Mouse (Mus musculus) right cerebral cortex, postnatal 36 days (tissue): ENCODE measurements at regions not wholly inside any gene's neighbourhood (a gene's known extent, or its start where the extent isn't known, plus 50 kb on each side); places are given as distances from the start of the nearest gene placed in this dataset.

Experiments
- DNase-seq, 2 experiments: peaks; one replicate each; pipeline ENCODE4 v3.0.0; 2022; ENCODE audit warnings: low spot score in 2 of 2, mixed read lengths in 1 of 2

- DNase-seq, result peak; percentile 72 to 86
These were observed 201.6 kb downstream of the Tle3 start for GRCm38 (mm10) chr9:61573634-61574359.

GRCm38 (mm10) chr9:61563017-61563416 is 190.9 kb downstream of the Tle3 start:
- no peak for DNase-seq

GRCm38 (mm10) chr9:61561551-61561950 is 189.4 kb downstream of the Tle3 start:
- DNase-seq, result no peak

- peak in 1 of 2 experiments; percentile 41 for DNase-seq
These were observed 186.5 kb downstream of the Tle3 start for GRCm38 (mm10) chr9:61558621-61559020.

GRCm38 (mm10) chr9:61557025-61557424 is 184.9 kb downstream of the Tle3 start:
- DNase-seq, result peak; percentile 47 to 77

GRCm38 (mm10) chr9:61555173-61555572 is 183.0 kb downstream of the Tle3 start:
- DNase-seq, result no peak

DNA sequence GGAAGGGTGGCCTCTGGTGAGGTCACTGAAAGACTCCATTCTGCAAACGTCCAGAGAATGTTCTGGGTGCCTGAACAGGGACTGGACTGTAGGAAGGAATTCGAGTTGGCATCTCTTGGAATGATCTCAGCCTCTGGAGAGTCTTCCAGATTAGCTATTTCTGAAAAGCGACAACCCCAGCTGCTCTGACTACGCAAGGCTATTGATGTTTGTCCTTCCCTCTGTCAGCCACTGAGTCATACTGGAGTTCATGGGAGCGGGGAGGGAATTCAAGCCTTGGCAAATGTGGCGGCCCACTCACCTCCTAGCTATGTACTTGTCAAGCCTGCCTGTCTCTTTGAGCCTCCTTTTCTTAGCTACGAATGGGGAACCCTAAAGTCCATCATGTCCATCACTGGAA is 182.4 kb downstream of the Tle3 start:
- no peak for DNase-seq

- no peak for DNase-seq
These were observed 181.5 kb downstream of the Tle3 start for GRCm38 (mm10) chr9:61553626-61554025.

GRCm38 (mm10) chr9:61551361-61551760 is 179.2 kb downstream of the Tle3 start:
- DNase-seq, result no peak

- no peak for DNase-seq
These were observed 178.2 kb downstream of the Tle3 start for GRCm38 (mm10) chr9:61550326-61550725.

DNA sequence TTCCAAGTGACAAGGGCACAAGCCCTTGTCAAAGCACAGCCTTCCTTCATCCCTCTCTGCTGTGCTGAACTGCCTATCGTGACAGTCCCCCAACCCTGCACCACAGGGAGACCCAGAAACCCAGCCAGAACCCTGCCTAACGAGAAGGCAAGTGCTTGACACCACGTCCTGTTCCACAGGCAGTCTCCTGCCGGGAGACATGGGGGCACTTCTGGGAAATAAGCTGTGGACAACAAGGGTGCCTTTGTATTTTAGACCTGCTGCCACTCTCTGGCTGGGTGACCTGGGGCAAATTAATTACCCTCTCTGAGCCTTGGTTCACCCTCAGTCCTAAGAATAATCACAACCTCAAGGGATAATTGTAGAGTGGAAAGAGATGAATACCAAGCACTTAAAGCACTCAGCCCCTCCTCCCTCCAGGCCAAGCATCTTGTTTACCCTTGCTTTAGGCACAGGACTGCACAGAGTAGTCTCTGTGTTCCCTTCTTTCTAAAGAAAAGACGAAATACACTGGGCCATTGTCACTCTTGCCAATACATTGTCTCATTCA is 177.6 kb downstream of the Tle3 start:
- peak; percentile 12 to 18 for DNase-seq

- no peak for DNase-seq
These were observed 165.4 kb downstream of the Tle3 start for GRCm38 (mm10) chr9:61537316-61538189.

DNA sequence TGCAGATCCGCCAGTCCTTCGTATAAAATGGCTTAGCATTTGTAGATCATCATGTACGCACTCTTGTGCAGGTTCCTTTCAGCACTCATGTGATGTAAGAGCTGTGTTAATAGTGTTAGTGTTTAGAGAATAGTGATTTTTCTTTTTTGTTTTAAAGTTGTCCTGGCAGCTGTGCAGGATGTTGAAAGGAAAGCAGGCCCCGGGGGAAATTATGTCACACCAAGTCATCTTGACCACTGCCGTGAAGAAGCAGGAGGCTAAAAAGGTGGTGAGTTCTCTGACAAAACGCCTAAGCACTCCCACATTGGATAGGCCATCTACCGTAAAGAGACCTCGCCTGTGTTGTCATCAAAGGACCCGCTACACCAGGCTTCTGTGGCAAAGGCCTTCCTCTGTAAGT is 161.1 kb downstream of the Tle3 start:
- no peak for DNase-seq

DNA sequence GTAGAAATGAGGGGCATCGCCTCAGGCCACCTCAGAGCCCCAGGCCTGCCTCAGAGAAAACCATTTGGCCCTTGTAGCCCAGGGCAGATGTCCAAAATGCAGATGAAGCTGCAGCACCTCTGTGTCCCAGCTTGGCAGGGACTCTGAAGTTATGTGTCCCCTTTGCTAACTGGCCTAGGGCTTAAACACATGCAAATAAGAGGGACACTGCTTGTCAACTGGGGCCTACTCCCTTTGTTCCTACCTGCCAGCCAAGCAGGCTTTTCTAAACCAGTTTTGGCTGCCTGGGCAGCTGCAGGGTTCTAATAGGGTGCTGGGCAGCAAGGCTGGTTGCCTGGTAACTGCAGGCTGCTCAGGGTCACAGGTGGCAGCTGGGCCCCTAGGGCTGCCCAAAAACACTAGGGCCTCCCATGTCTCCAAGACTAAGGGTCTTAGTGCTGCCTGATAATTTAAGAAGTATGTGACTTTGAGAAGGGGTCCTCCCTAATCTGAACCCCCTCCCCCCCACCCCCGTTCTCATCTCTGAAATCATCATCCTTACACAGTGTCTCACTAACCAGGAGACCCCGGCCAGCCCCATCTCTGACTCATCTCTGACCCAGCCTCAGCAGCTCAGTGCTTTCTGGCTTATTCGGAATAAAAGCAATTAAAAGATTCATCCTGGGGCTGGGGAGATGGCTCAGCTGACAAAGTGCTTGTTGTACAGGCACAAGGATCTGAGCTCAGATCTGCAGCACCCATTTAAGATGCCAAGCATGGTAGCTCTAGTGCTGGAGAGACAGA is 158.3 kb downstream of the Tle3 start:
- peak in 1 of 2 experiments; percentile 16 for DNase-seq

- no peak for DNase-seq
These were observed 156.2 kb downstream of the Tle3 start for GRCm38 (mm10) chr9:61528286-61528865.

- no peak for DNase-seq
These were observed 155.4 kb downstream of the Tle3 start for GRCm38 (mm10) chr9:61527491-61528056.

DNA sequence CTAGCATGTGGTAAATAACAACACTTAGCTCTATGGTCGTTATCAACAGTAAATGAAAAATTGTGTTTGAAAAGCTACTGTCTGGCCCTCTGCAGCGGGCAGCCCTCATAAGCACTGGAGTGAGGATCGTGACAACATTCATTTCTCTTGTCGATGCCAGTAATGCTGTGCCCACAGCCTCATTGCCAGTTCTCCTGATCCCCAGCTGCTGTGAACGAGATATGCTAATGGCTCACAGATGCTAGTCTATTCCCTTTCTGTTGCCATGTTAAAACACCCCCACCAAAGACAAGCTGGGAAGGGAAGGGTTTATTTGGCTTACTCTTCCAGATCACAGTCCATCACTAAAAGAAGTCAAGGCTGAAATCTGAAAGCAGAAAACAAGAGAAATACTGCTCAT is 148.0 kb downstream of the Tle3 start:
- DNase-seq, result no peak

GRCm38 (mm10) chr9:61517906-61518305 is 145.7 kb downstream of the Tle3 start:
- DNase-seq, result peak; percentile 15 to 74

DNA sequence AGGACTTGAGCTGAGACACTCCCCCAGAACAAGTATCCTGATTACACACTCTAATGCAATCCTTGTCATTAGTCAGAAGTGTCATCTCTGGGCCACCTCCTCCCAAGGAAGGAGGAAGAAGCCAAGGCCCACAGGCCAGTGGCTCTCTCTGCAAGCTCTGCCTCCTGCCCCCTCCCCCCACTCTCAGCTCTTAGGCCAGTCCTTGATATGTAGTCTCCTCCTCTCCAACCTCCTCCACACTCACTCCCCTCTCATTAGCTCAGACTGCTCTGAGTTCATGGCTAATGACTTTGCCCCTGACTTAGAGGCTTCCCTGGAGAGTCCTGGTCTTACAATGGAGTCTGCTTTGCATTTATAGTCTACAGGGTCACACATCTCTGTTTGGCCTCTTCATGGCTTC is 139.3 kb downstream of the Tle3 start:
- no peak for DNase-seq

DNA sequence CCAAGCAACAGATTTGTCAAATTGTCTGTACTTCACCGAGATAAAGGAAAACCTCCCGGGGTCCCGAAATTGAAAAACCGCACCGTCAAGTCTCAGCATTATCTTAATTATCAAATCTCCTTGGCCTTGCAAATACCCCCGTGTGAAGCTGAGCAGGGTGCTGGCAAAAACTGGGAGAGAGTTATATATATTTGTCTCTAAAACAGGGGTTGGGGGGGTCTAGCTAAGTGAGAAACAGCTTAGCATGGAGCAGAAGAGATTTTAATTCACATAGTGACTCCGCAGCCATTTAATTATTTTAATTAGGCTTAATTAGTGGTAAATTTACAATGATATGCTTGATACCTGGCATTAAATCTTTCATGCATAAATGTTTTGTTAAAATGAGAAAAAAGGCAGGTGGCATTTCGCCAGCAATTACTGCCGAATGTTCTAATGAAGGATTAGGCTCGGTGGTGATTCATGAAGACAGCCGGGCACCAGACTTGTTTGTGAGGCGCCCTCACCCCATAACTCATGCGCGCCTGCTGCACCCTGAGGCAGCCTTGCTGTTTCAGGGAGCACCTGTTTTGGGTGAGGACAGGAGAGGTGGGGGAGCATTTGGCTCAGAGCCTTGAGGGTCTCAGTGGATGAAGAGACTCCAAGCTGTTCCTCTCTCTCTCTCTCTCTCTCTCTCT is 138.2 kb downstream of the Tle3 start:
- no peak for DNase-seq
